Mouse (Mus musculus) C3H10T1/2 (cell line): Measurements from ENCODE around the gene Calm4. TPM values are rescaled to one million over a fixed set of nuclear protein-coding genes. Genes with fewer than 3 reads are reported as not detected.

ENCODE experiments used
- polyA plus RNA-seq, 2 experiments: library from polyadenylated mRNA; unstranded; fragments of >200 nt; fragmentation: generic; extraction: Trizol; gene quantifications; one replicate each; pipeline ENCODE4 v1.2.1; 2012; ENCODE audit warnings: missing spikeins in 2 of 2

Gene Calm4
- polyA plus RNA-seq = not detected

DNA sequence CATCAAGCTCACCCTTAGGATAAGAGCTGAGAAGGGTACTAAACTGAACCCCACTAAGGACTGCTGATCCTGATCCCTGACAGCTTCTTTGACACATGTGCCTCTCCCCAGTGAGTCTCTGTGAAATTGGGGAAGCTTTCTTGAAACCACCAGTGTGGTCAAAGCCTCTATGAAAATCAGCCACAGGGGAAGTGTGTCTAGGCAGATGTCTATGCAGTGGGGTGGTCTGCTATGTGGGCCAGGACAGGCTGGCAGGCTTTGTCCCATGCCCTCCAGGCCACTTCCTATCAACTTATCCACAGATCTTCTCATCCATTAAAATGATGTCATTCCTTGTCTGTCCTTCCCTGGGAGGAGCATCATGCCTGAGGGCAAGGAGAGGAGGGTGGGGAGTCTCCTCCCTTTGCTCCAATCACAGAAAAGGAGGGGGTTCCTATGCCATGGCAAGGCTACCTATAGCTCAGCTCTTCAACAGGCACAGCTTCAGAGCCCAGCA lies at the start of gene Calm4:
Gene Calm4 (plus strand): TSS at position 446 of the 496 bp plus-strand sequence.

GRCm38 (mm10) chr13:3804186-3804585 lies 33.4 kb upstream of the Calm4 start, which contains the start of gene Calml3:
Gene Calml3 (minus strand): TSS chr13:3804316.

GRCm38 (mm10) chr13:3853648-3854333 lies 16.2 kb downstream of the Calm4 start, which contains the start of gene Calm5:
Gene Calm5 (plus strand): TSS chr13:3854173.

Other genes starting within 250 kb of the Calm4 start
- 1 to 10 TPM in 1 of 2 experiments, under 1 TPM in 1; 0.07 to 1.4 TPM for gene Fam208b, start 226.6 kb upstream of the Calm4 start, polyA plus RNA-seq
- gene Asb13, start 203.7 kb upstream of the Calm4 start, polyA plus RNA-seq = 1 to 10 TPM; 1.1 to 4.4 TPM
- gene Calml3, start 33.4 kb upstream of the Calm4 start, polyA plus RNA-seq = not detected
- not detected for gene Calm5, start 16.4 kb downstream of the Calm4 start, polyA plus RNA-seq
- gene Net1, start 80.5 kb downstream of the Calm4 start, polyA plus RNA-seq = 10 to 100 TPM in 1 of 2 experiments, 1 to 10 TPM in 1; 5.3 to 20.5 TPM
- gene Tubal3, start 80.5 kb downstream of the Calm4 start, polyA plus RNA-seq = not detected
- gene Ucn3, start 107.6 kb downstream of the Calm4 start, polyA plus RNA-seq = not detected
- 1 to 10 TPM in 1 of 2 experiments, under 1 TPM in 1; 0.11 to 3.2 TPM for gene Akr1c14, start 211.3 kb downstream of the Calm4 start, polyA plus RNA-seq